Mouse (Mus musculus): ENCODE measurements around the gene Sumo3.

GRCm38 (mm10) chr10:77647461-77647860, 41.6 kb downstream of the Sumo3 start:
- TF ChIP-seq GATA1 (IDR thresholded peaks at IDR 0.05; ENCODE audit: low read length) (no peak), TAL1 (IDR thresholded peaks at IDR 0.05; ENCODE audit: low read length) (no peak)

Data from erythroblast, embryonic 14.5 days (primary cell).